Mouse (Mus musculus) retina, adult 2 months (tissue): ENCODE measurements around the gene Gm44805.

Source experiments
- DNase-seq: peaks from one replicate; pipeline ENCODE4 v3.0.0-alpha.2; 2012; ENCODE audit warnings: low read depth, low spot score

Gm44805 gene

DNA sequence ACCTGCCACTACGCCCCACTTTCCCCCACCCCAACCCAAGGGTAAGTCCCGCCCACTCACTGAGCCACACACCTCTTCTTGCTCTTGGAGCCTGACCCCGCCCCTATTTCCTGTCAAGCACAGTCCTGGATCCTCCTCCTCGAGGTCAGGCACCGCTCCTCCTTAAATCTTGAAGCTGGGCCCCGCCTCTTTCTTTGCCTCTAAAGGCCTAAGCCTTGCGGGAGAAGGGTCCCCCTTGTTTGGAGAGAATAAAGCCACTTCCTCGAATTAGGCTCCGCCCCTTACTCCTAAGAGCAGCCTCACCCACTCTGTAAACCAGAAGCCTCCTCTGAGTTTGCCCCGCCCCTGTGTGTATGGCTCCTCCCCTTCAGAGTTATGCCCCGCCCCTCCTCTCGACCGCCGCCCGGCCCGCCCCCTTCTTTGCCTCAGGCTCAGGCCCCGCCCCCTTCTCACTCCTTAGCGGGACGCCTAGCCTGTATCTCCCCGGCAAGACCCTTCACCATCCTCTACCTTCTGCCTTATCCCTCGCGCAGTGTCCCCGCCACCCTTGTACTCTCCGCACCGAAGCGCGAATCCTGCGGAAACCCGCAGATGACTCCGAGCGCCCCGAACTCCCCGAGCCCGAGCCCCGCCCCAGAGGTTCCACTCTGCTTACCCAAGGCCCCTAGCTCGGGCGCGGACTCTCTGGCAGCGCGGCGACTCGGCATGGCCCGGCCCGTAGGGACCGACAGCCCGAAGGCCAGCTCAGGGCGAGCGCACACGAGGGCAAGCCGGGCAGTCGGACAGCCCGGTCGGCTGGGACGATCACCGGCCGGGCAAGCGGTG lies 52.5 kb downstream of the Gm44805 start:
- DNase-seq, result peak; percentile 82

DNA sequence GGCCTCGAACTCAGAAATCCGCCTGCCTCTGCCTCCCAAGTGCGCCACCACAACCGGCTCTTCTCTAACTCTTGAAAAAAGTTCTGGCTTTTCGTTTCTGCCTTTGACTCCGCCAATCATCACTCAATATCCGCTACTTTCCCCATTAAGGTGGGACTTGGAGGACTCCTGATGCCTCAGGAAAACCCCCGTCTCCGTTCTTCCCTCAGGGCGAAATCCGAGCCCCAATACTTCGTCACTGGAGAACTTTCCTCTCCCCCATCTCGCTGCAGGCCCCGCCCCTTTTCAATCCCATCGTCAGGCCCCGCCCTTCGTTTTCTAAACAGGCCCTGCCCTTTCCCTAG lies 53.1 kb downstream of the Gm44805 start:
- no peak for DNase-seq

DNA sequence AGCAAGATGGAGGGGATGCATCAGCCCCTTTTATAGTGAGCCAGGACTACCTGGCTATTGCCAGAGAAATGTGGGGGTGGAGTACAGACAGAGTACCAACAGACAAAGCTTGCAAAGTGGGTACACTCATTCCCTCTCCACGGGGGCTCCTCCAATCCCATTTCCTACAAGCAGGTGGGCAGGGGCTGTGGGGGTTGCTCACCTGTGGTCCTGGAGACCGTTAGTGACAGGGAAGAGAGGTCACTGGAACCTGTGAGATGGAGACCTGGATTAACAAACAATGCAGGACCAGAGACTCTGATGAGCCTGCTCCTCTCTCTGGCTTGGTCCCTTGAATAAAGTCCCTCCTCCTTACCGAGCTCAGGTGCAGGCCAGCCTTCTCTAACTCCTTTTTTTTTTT lies 53.5 kb downstream of the Gm44805 start:
- no peak for DNase-seq

DNA sequence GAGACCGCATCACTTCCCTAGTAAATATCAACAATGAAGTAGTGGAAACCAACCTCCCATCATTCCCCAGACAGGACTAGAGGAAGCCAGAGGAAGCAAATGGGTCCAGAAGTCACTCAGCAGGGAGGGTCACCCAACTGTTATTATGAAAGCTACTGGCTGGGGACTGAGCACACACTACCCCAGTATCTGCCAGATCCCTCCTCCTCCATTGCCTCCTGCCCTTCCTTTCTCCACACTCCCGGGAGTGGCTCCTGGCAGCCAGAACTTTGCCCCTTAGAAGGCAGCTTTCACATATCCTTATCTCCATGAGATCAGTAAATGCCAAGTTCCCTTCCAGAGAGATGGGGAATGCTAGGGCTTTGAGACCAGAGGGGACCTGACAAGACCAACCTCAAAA lies 57.8 kb downstream of the Gm44805 start:
- DNase-seq, result no peak

DNA sequence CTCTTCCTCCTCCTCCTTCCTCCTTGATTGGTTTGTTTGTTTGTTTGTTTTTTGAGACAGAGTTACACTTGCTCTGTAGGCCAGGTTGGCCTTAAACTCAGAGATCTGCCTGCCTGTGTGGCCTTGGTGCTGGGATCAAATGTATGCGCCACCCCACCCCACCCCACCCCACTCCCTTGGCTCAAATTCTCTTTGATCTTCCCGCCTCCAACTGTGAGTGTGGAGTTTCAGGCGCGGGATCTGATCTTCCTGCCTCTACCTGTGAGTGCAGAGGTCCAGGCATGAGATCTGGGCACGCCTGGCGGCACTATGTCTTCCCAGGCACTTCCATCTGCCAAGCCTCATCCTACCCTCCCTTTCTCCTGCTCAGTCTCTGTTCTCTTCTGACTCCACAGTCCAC lies 59.0 kb downstream of the Gm44805 start:
- no peak for DNase-seq
